Mouse (Mus musculus) lung, postnatal 0 days (tissue): Measurements from ENCODE around the gene Cyp1b1.

ENCODE experiments used
- CTCF ChIP-seq: IDR thresholded peaks from 2 replicates; pipeline ENCODE4 v1.5.1; 2016; ENCODE audit warnings: antibody characterized with exemption, mild to moderate bottlenecking
- EP300 ChIP-seq: IDR thresholded peaks from 2 replicates; pipeline ENCODE4 v1.6.1; 2016; ENCODE audit warnings: antibody characterized with exemption, mild to moderate bottlenecking, control low read depth

GRCm38 (mm10) chr17:79733039-79733438 is 18.2 kb upstream of the Cyp1b1 start:
- TF ChIP-seq EP300 (no peak), CTCF (no peak)
